Mouse (Mus musculus): ENCODE results near the gene Pkd1.

DNA sequence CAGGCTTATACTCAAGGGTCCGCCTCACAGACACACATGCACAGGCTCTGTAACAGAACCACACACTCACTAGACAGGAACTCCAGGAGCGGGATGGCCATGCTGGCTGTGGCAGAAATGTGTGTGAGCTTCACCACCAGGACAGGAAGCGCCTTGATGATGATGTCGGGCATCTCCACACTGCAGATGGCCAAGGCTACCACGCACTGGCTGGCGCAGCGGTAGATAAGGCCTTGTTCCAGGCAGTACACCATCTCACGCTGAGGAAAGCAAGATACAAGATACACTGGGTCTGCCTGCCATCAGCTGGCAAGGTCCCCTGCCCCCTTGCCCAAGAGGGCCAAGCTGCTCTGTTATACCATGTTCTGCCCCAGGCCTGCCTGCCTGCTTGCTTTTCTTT lies 59.2 kb downstream of the Pkd1 start:
- TF ChIP-seq POLR2A (IDR thresholded peaks at IDR 0.05; ENCODE audit: low read depth, low read length) (no peak), CTCF (IDR thresholded peaks at IDR 0.05; ENCODE audit: borderline replicate concordance, insufficient read depth, low read length) (no peak)
